Mouse (Mus musculus): Measurements from ENCODE around the gene Vps25.
A peak's percentile ranks its signal among the peaks of the same experiment; 100 is the strongest.

The Vps25 gene

GRCm38 (mm10) chr11:101276319-101277070 lies 23.0 kb downstream of the Vps25 start:
- DNase-seq = peak; percentile 34 to 50

DNA sequence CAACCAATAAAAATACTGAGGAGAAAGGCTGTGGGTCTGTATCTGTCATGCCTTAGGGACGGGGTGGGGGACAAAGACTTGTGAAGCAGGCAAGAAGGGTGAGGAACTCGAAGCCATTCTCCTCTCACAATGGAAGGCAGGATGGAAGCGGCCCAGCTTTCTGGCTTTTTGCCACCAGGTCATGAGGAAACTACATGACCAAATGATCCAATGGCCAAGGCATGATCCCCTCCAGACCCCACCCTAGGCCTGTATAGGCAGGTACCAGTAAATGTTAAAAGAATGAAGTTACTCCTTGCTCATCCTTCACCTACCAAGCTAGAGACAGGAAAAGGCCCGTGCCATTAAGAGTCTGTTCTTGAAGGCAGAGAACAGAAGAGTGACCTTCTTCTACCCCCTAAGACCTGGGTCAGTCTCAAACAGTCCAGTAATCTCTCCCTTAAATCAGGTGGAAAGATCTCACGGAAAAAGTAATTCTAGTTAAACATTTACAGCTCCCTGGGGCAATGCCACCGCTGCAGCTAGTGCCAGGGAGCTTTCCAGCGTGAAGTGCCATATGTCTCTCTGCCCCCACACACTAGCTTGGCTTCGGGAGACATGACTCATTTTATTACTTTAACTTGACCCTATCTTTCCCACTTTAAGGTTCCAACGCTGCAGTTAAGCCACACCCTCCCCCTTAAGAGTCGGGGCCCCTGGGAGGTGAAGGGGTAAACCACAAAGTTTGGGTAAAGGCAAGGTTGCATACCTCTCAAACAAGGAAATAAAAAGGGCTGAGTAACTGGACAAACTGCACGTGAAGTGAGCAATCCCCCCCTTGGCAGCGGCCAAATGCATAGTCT lies 24.1 kb downstream of the Vps25 start:
- peak; percentile 56 to 72 for DNase-seq

DNA sequence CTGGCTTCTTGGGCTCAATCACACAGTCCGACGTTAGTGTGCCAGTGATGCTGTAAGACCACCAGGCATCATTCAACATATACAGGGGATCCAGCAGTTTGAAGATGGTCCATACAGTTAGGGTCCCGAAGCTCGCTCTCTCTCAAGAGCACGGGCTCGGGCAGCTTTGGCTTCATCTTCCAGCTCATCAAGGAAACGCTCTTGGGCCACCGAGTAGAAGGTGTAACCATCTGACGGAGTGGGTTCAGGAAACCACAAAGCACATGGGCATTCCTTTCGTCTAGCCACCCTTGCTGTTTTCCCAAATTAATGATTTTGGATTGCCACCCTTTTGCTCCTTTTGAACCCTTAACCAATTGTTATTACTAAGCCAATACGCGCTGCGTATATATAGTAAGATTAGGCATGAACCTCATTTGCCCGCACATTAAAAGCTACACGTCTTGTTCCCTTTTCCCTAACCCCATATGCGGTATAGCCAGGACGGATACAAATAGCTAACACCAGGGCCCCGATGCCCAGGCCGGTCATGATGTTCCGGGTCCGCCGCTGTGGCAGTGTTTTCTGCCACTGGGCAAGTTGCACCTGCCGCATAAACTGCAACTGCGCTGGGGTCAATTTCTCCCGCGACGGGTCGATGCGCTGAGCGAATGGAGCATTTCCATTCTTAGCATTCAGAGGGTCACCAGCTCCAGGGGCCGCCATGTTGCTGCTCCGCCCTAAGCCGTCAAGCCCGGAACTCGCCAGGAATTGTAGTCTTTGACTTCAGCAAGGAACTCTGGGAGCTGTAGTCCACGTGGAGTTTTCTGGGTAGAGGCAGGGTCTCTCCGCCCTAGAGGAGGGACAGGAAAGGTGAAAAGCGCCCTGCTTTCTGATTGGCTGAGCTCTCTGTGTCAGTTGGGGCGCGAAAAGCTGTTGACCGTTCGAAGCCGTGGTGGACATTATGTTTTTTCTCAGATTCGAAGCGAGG lies 25.0 kb downstream of the Vps25 start, which contains the start of the genes Cntd1 and Coa3:
Gene Cntd1 (plus strand): TSS at position 790 of the 970 bp plus-strand sequence.
Gene Coa3 (minus strand): TSS at position 892 of the 970 bp plus-strand sequence.
- DNase-seq = peak; percentile 87 to 91

GRCm38 (mm10) chr11:101279193-101279569 lies 25.7 kb downstream of the Vps25 start:
- DNase-seq = peak in 1 of 2 experiments; percentile 20

GRCm38 (mm10) chr11:101280837-101281236 lies 27.3 kb downstream of the Vps25 start:
- peak in 1 of 2 experiments; percentile 12 for DNase-seq

GRCm38 (mm10) chr11:101282896-101283295 lies 29.4 kb downstream of the Vps25 start:
- no peak for DNase-seq

DNA sequence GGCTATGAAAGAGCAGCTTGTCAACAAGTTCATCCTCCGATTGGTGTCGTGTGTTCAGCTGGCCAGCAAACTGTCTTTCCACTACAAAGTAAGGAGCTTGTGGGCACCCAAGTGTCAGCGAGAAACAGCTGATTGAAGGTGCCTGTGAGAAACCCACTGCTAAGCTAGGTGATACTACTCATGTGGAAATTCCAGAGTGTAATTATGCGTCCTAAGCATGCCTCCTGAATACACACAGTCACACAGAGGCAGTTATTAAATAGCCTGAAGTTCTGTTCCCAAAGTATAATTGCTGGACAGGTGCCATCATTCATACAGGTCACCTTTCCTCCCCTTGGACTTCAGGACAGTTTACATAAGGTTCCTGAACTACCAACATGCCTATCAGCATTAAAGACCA lies 30.3 kb downstream of the Vps25 start:
- DNase-seq = peak in 1 of 2 experiments; percentile 10

- DNase-seq = no peak
Measured at GRCm38 (mm10) chr11:101287306-101287705, 33.8 kb downstream of the Vps25 start.

DNA sequence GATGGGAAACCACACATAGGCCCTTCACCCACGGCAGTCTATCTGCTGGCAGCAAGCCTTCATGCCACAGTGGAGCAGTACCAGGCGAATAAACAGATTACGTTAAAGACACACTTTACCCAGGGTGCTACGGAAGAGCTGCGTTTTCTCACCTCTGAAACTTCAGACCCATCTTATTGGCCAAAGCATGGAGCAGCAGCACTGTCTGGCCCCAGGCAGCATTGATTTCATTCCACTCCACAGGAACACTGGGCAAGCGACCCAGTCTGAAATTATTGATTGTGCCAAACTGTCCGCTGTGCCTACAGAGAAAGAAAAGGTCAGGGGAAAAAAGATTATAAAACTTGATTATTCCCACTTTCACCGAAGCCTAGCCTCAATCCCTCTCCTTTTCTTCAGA lies 37.7 kb downstream of the Vps25 start:
- no peak for DNase-seq

- no peak for DNase-seq
Measured at GRCm38 (mm10) chr11:101295191-101295590, 41.7 kb downstream of the Vps25 start.

DNA sequence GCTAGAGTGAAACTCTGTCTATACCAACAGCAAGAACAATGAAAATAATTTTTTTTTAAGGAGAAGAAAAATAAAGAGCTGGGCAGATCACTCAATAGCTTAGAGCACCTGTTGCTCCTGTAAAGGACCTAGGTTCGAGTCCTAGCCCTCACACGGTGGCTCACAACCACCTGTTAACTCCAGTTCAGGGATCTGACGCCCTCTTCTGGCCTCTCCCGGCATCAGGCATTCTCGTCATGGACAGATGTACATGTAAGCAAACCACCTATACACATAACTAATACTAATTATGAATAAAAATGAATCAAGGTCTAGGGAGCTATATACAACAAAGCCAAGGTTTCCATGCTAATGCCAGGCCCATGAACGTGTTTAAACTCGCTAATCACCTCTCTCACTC lies 47.4 kb downstream of the Vps25 start:
- peak in 1 of 2 experiments; percentile 25 for DNase-seq

- DNase-seq = peak in 1 of 2 experiments; percentile 26
Measured at GRCm38 (mm10) chr11:101301299-101302003, 47.9 kb downstream of the Vps25 start.

DNA sequence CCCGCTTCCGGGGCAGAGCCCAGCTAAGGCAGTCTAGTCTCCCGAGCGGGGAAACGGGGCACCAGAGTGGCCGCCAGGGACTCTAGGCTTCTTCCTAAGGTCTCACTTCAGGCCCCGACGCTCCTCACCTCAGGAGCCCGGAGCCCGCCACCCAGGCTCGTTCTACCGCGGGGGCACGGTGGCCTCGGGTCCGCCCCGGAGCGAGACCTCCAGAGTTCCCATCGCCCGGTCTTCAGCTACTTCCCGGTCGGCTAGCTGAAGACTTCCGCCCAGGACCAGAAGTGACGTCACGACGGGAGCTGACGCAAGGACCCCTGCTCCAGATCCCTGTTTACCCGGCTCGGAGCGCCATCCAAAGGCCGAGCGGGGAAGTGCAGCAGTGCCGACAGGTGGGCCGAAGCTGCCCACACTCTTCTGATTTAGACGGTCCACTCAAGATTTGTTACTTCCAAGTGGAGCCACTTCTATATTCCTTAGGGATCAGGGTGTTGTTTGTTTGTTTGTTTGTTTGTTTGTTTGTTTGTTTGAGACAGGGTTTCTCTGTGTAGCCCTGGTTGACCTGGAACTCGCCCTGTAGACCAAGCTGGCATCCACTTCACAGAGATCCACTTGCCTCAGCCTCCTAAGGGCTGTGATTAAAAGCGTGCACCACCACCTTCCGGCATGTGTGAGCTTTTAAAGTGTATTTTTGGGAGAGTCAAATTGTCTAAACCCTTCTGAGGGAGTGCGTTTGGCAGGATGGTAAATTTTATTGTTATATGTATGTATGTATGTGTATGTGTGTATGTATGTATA lies 48.7 kb downstream of the Vps25 start, which contains the start of gene Becn1:
Gene Becn1 (minus strand): TSS at position 283 of the 795 bp plus-strand sequence.
- DNase-seq = peak; percentile 99 to 100

DNA sequence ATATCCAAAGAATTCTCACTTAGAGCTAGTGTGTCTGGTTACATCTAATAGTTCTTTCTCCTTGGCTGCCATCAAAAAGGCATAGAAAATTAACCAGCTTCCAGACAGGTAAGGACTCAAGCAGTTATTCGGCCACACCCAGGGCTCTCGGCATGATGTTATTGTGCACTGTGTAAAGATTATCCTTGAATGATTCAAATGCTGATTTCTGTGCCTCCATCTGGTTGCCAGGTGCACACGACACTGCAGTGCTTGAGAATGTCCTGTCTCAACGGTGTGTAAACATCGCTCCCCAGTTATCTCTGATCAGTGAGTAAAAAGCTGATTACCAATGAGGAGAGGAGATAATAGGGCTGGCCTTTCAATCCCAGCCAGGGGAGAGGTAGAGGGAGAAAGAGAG lies 54.2 kb downstream of the Vps25 start:
- no peak for DNase-seq
